Mouse (Mus musculus) MEL-GATA-1-ER (cell line): ENCODE data around the gene Lrrc8c.

ENCODE experiments used
- DNase-seq: peaks from one replicate; pipeline ENCODE4 v3.0.0-alpha.2; 2012; ENCODE audit warnings: low read depth; ENCODE audit errors: extremely low read depth

Gene Lrrc8c

DNA sequence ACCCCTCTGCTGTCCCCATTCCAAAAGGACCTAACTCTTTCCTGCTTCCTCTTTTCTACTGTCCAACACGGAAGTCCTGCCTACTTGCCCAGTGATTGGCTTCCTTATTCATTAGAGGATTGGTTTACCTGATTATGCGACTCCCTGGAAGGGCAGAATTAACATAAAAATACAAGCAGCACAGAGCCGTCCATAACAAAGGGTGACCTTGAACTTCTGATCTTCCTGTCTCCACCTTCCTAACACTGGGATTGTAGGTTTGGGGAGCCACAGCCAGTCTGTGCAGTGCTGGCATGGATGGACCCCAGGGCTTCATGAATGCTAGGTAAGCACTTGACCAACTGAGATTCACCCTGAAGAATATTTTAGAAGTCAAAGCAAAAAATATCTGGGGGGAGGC is 25.9 kb downstream of the Lrrc8c start:
- DNase-seq = no peak

DNA sequence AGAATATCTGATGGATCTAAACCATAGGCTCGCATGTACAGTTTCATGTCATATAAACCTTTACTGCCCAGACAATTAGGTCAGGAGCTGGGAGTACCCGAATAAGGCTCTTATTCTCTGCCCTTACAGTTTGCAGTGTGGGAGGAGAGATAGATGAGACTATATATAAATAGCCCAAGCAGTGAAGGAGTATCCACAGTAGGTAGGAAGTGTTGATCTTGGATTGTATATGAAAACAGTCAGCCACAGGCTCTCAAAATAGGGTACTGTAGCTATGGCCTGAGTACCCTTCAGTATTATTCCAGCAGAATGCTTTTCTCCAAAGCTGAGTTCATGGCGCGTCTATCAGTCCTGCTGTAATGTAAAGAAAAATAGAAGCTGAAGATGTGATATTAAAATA is 27.9 kb downstream of the Lrrc8c start:
- DNase-seq = no peak

DNA sequence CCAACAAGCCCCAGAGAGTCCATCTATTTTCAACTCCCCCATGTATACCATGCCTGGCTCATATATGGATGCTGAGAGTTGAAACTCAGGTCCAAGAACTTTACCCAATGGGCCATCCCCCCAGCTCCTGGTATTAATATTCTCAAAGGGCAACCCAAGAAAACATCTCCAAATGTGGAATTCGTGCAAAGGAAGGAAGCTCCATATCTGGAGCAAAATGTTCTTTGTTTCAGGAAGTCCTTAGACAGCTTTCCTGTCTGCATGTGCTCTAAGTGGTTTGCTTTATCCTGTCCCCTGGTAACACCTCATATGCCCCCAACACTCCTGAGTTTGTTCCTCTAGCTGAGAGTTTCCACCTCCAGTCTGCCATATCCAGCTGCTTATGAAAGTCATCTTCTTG is 32.6 kb downstream of the Lrrc8c start:
- DNase-seq = no peak

DNA sequence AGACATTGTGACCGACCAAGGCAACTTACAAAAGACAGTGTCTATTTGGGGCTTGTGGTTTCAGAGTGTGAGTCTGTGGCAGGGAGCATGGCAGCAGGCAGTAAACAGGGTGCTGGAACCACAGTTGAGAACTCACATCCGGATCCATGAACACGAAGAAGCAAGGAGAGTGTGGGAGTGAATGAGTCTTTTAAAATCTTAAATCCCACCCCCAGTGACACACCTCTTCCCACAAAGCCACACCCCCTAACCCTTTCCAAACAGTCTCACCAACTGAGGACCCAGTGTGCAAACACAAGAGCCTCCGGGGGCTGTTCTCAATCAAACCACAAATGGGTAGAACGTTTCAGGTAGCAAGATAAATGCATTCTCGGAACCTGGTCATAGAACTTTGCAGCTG is 37.1 kb downstream of the Lrrc8c start:
- no peak for DNase-seq

DNA sequence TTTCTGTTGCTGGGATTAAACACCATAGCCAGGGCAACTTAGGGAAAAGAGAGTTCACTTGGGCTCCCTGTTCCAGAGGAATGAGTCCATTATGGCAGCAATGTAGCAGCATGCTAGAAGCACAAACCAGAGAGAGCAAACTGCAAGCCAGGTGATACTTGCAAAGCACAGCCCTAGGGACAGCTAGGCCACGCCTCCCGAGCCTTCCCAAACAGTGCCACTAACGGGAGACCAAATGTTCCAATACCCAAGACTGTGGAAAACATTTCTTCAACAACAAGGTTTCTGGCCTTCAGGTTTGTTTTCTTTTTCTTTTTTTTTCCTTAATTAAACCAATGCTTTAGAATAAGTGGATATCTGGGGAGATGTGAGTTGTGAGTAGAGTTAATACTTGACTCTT is 38.2 kb downstream of the Lrrc8c start:
- no peak for DNase-seq

DNA sequence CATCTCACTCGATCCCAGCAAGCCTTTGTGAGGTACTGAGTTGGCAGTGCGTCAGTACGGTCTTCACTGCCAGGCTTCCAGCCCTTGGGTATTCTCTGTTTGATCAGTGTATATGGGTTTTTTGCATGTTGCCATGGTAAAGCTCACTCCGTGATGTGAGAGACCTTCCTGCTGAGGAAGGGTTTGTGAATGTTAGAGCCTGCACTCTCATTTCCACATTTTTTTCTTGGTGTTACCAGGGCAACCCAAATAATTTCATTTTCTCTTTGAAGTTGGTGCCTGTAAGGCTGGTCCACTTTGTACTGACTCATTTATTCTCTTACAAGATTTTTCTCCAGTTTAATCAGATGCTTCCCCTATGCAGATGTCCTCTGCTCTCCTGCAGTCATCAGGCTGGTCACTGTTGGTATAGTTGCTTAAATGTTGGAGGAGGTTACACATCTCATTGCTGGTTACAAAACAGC is 38.6 kb downstream of the Lrrc8c start:
- no peak for DNase-seq

DNA sequence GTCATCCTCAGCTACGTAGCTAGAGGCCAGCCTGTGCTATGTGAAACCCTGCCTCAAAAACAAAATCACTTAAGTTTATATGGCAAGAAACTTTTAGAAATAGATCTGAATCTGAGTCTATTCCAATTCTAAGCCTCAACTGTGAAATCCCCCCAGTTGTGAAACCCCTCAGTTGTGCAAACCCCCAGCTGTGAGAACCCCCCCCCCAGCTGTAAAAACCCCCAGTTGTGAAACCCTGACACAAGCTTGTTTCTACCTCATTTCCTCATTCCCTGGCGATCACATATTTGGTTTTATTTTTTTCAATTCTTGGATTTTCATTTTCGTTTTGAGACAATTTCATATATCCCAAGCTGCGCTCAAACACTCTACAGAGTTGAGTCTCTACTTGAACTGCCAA is 39.3 kb downstream of the Lrrc8c start:
- no peak for DNase-seq

DNA sequence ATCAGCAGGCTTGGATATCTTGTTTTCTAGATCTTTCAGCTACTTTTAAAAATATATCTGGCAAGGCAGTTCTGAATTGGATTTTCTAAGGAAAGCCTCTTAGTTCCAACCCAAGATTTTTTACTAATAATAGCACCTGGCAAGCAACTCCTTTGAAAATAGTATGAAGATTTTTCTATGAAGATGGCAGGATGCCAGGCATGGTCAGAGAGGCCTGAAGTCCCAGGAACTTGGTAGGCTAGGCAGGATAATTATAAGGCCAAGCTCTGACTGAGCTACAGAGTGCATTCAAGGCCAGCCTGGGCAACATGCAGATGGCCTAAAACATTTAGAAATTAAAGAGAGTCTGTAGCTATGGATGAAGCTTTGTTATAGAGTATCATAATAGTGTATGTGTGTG is 42.7 kb downstream of the Lrrc8c start:
- no peak for DNase-seq

DNA sequence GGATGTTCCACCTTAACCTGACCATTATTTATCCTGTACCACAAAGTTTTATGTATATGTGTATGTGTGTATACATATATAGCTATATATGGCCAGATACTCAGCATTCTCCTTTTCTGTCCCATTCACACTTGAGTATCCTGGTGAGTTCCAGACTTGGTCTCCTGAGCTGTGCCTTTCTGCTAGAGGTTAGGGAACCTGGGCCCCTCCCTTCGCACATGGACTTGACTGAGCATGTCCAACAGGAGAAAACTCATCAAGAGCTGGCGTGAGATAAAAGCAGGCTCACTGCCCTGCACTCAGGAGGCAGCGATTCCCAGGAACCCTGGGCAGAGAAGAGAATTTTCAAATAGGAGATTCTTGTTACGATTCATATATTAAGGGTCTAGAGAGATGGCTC is 45.6 kb downstream of the Lrrc8c start:
- no peak for DNase-seq

DNA sequence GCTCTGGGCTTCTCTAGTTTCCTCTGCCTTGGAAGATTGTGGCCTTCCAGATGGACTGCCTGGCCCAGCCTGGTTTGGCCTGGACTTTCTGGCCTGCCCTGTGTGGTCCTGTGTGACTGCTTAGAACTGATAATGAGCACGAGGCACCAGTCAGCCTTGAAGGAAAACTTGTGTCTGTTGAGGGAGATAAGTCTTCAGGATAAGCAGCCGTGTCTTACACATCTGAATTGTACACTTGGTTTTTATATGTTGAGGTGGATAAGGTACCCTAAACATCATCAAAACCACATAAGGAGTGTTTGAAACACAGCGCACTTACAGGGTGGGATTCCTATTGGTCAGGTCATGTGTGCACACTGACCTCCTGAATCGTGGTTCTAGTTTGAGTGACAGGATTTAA is 46.6 kb downstream of the Lrrc8c start:
- DNase-seq = peak; percentile 75

DNA sequence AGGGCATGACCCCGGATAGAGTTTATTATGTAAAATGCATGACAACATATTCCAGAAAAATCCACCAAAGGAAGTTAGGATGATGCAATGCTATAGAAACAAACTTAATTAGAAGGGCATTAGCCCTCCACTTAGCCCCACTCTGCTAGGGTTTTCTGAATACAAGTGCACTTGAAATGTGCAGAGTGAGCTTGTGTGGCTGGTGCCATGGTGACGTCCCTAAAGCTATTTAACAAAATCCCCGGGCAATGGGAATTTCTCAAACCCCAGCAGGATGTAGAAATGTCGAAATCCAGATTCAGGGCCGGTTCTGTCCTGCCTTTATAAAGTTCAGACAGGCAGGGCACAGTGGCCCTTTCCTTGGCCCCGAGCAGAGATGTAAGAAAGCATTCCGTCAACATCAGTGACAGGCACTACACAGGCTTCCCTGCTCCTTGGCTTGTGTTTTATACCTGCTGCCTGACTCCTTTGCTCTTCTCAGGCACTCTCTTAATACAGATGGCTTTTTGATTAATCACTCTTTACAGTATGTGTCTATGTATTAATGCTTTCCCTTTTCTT is 47.7 kb downstream of the Lrrc8c start:
- DNase-seq = no peak

DNA sequence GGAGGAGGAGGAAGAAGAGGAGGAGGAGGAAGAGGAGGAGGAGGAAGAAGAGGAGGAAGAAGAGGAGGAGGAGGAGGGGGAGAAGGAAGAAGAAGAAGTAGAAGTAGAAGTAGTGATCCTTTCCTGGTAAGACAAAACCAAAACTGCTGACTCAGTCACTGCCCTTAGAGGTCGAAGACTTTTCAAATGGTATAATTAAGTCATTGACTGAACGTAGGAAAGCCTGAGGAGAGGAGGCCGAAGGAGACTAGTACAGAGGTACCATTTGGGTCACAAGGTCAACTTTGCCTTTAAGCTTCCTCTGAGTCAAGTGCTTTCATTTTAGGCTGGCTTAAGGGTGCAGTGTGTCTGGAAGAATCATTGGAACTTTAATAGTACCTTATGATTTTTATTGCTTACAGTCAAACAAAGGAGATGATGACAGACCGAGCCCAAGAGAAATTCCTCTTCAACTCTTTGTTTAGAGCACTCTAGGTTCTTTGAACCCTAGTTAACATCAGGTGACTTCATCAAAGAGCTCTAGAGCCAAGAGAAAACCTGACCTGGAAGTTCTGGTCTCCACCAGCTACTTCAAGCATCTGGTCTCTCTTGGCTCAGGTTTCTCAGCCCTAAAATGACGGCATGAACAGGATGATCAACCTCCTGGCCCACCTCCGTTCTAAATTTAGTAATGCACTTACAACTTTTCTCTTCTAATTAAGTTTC is 49.0 kb downstream of the Lrrc8c start:
- DNase-seq = no peak

DNA sequence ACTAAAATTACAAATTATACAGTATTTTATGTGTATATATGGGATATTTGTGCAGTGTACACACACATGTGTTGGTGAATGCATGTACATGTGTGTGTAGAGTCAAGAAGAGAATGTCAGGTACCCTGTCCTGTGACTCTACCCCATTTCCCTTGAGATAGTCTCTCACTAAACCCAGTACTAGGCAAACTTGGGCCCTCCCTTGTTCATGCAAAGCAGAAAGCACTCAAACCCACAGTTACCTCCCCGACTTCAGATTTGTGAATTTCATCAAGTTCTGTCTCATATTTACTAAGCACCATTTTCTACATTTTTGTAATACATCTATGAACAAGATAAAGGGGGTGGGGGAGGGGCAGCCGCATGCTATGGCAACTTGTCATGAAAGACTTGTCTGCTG is 50.0 kb downstream of the Lrrc8c start:
- no peak for DNase-seq

DNA sequence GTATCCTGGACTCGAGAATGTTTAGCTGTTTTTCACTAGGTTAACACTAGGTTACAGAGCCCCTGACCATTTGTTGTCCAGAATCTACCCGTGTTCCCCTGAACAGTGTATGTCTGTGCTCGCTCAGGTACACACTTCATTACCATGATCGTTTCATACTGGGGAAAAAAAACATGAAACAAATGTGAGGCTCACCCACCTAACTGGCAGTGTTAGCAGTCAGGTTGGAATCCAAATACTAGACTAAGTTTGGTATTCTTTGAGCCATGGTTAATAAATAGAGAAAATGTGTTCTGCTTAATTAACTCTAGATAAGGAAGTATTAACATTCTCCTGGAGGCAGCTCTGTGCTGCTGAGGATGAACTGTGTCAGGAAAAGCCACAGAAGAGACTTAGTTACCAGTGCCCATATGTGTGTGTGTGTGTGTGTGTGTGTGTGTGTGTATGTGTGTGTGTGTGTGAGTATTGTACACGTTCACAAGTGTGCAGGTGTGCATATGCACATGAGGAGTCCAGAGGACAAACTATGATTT is 53.0 kb downstream of the Lrrc8c start:
- no peak for DNase-seq

DNA sequence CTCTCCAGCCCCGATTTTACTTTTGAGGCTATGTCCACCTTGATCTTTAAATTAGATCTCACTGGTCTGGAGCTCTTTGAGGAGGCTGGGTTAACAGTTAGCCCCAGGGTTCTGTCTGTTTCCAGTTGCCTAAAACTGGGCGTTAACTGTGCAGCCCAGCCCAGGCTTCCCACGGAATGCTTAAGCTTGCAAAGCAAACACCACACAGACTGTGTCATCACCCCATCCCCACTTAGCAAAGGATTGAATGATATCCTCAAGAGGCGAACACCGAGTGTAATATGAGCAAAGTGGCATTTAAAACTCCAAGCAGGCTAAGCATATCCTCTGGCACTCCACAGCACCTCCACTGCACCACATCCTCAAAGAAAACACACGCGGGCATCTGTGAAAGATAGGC is 53.7 kb downstream of the Lrrc8c start:
- DNase-seq = no peak

DNA sequence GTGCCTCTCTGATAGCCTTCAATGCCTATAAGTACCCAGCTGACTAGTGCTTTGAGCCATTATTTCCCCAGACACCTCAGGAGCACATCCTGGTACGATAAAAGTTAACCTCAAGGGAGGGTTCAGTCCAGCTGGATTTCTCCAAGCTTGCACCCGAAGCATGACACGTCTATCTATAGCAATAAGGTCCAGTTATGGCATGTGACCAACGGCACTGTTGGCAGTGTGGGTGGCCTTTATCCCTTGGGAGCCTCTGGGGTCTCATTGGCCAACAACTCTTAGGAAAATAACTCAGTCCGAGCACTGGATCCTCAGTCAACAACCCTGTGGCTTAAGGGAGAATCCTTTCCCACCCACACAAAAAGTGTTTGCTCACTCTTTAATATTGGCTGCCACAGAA is 55.6 kb downstream of the Lrrc8c start:
- DNase-seq = no peak

DNA sequence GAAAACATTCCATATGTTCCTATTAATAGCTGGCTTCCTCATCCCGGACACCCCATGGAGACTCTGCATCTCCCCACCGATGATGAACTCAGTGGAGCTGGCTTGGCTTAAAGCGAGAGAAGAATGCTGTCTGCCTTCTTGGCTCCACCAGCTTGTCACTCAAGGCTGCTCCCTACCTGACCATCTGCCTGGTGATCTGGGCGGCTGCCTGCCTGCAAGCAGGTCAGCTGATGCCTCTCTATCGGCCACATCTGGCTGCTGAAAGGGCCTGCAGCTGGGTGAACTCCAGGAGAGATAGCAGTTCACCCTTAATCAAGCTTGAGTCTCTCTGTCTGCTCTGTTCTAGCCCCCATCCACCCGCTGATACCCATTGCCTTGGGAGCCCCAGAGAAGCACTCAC is 56.7 kb downstream of the Lrrc8c start:
- no peak for DNase-seq

DNA sequence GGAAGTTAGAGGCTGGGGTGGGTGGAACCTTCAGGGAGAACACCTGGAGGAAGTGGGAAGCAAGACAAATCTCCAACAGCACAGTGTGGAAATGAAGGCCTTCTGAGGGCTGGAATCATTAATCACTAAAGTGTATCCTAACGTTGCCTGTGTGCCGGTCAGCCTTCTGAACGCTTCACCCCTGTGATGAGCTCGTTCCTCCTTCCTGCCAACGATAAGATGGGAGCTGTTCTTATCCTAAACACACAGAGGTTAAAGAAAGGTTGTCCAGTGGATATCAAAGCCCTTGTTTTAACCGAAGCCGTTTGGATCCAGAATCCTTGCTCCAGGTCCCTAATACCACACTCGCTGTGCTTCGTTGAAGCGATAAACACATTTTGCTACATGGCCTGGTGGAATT is 61.7 kb downstream of the Lrrc8c start:
- DNase-seq = no peak

DNA sequence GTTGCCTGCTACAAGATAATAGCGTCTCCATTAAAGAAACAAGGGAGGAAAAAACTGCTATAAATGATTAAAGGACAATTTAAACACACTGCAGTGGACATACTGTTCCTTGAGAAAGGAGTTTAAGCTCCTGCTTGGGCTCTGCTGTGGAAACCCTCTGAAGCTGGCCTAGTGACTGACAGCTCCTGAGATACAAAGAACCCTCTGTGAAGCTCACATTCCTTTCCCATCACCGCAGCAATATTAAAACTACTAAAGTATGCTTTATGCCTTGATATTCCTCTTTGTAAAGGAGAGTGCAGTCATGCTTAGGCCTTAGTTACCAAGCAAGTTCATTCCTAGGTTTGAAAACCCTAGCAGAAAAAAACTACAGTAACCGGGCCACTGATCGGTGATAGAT is 66.7 kb downstream of the Lrrc8c start:
- no peak for DNase-seq

DNA sequence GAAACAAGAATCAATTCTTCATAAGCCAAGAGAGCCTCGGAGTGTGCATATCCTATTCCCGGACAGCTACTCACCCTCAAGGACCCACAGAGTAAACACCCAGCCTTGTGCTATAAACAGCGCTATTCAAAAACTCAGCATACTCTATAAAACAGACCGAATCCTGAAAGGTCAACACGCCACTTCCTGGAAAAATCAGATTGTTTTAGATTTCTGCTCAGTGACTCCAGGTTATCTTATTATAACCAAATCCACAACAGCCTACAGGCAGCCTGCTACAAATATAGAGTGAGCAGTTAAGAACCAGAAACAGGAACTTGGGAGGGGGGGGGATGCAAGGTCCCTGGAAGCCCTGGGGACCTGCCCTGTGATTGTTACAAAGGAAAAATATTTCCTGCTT is 67.5 kb downstream of the Lrrc8c start:
- no peak for DNase-seq

DNA sequence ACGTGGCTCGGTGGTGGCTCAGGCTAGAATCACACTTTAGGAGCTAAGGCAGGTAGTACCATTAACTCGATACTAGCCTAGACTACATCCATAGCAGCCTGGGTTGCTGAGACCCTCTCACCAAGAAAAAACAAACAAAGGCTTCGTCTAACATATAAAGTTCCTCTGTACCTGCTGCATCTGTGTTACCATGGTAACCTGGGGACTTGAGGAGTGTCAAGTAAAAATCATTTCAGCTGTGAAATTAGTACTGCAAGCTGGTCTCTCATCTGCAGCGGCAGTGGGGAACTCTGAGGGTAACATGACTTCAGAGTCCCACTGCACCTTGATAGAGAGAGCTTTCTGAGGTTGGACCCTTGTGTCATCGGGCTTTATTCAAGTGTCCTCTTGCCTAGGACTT is 68.3 kb downstream of the Lrrc8c start:
- no peak for DNase-seq

DNA sequence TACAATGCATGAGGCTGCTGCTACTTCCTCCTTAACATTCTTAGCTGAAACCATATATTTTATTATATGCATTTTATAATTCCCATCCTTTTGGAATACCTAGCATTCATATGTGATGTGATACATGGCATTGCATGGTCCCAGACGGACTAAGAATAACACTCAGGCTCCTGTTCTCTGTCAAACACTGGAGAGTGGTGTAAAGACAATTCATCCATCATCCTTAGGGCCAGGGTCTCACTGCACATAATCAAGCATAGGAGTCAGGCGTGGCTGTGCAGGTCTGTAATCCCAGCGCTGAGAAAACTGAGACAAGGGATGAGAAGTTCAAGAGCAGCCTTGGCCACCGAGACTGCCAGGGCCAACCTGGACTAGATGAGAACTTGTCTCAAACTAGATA is 69.5 kb downstream of the Lrrc8c start:
- DNase-seq = no peak

DNA sequence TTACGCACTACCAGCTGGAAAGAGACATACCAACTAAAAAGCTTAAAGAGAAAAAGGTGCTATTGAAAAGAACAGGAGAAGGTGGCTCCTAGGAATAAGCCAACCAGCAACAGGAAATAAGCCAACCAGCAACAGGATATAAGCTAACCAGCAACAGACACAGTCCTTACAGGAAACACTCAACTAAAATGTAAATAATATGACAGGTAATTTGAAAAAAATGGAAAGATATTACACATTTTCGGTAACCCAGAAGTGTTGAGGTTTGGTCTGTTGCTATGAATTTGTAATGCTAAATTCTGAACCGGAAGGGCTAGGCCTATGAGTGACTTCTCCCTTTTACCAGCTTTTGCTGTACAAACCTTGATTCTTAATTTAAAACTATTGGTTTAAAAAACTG is 69.9 kb downstream of the Lrrc8c start:
- DNase-seq = no peak
